Mouse (Mus musculus): ENCODE measurements around the gene Trim11.
A peak's percentile ranks its signal among the peaks of the same experiment; 100 is the strongest.

Trim11 gene

GRCm38 (mm10) chr11:58955868-58956257 lies 22.0 kb upstream of the Trim11 start:
- no peak for DNase-seq (ENCODE audit: low spot score in 2 of 2)

GRCm38 (mm10) chr11:58957226-58957914 lies 20.5 kb upstream of the Trim11 start:
- no peak for DNase-seq (ENCODE audit: low spot score in 2 of 2)

GRCm38 (mm10) chr11:58958536-58958935 lies 19.4 kb upstream of the Trim11 start:
- DNase-seq (ENCODE audit: low spot score in 2 of 2), result no peak

- DNase-seq (ENCODE audit: low spot score in 2 of 2), result no peak
These were observed 18.6 kb upstream of the Trim11 start for GRCm38 (mm10) chr11:58959186-58959825.

- DNase-seq (ENCODE audit: low spot score in 2 of 2), result peak; percentile 53 to 75
These were observed 17.9 kb upstream of the Trim11 start for GRCm38 (mm10) chr11:58959921-58960465.

GRCm38 (mm10) chr11:58961364-58962177 lies 16.3 kb upstream of the Trim11 start:
- no peak for DNase-seq (ENCODE audit: low spot score in 2 of 2)

GRCm38 (mm10) chr11:58963543-58963942 lies 14.3 kb upstream of the Trim11 start:
- DNase-seq (ENCODE audit: low spot score in 2 of 2), result no peak

- no peak for DNase-seq (ENCODE audit: low spot score in 2 of 2)
These were observed 13.7 kb upstream of the Trim11 start for GRCm38 (mm10) chr11:58964216-58964615.

- DNase-seq (ENCODE audit: low spot score in 2 of 2), result no peak
These were observed 12.7 kb upstream of the Trim11 start for GRCm38 (mm10) chr11:58965001-58965760.

GRCm38 (mm10) chr11:58967346-58967745 lies 10.5 kb upstream of the Trim11 start:
- DNase-seq (ENCODE audit: low spot score in 2 of 2), result no peak

- no peak for DNase-seq (ENCODE audit: low spot score in 2 of 2)
These were observed 9.3 kb upstream of the Trim11 start for GRCm38 (mm10) chr11:58968551-58968950.

GRCm38 (mm10) chr11:58969027-58969426 lies 8.9 kb upstream of the Trim11 start:
- no peak for DNase-seq (ENCODE audit: low spot score in 2 of 2)

GRCm38 (mm10) chr11:58969659-58970058 lies 8.2 kb upstream of the Trim11 start:
- DNase-seq (ENCODE audit: low spot score in 2 of 2), result no peak

GRCm38 (mm10) chr11:58970831-58971530 lies 6.9 kb upstream of the Trim11 start:
- DNase-seq (ENCODE audit: low spot score in 2 of 2), result no peak

GRCm38 (mm10) chr11:58971796-58972195 lies 6.1 kb upstream of the Trim11 start:
- DNase-seq (ENCODE audit: low spot score in 2 of 2), result no peak

GRCm38 (mm10) chr11:58974414-58974813 lies 3.5 kb upstream of the Trim11 start:
- no peak for DNase-seq (ENCODE audit: low spot score in 2 of 2)

GRCm38 (mm10) chr11:58977150-58977549 lies 743 bp upstream of the Trim11 start:
- DNase-seq (ENCODE audit: low spot score in 2 of 2), result no peak

GRCm38 (mm10) chr11:58977607-58978026 lies 276 bp upstream of the Trim11 start:
- peak in 1 of 2 experiments; percentile 19 for DNase-seq (ENCODE audit: low spot score in 2 of 2)

GRCm38 (mm10) chr11:58978706-58979030 lies 775 bp downstream of the Trim11 start:
- no peak for DNase-seq (ENCODE audit: low spot score in 2 of 2)

- no peak for DNase-seq (ENCODE audit: low spot score in 2 of 2)
These were observed 1.3 kb downstream of the Trim11 start for GRCm38 (mm10) chr11:58979183-58979582.

GRCm38 (mm10) chr11:58979661-58980060 lies 1.8 kb downstream of the Trim11 start:
- peak; percentile 37 to 69 for DNase-seq (ENCODE audit: low spot score in 2 of 2)

Data from urinary bladder, postnatal 36 days (tissue).